Mouse (Mus musculus) spleen, postnatal 10 days (tissue): ENCODE data around the gene Fn3k.

Experiments
- DNase-seq, 2 experiments: peaks; one replicate each; pipeline ENCODE4 v3.0.0; 2021 to 2022; ENCODE audit warnings: low spot score in 2 of 2

The Fn3k gene

DNA sequence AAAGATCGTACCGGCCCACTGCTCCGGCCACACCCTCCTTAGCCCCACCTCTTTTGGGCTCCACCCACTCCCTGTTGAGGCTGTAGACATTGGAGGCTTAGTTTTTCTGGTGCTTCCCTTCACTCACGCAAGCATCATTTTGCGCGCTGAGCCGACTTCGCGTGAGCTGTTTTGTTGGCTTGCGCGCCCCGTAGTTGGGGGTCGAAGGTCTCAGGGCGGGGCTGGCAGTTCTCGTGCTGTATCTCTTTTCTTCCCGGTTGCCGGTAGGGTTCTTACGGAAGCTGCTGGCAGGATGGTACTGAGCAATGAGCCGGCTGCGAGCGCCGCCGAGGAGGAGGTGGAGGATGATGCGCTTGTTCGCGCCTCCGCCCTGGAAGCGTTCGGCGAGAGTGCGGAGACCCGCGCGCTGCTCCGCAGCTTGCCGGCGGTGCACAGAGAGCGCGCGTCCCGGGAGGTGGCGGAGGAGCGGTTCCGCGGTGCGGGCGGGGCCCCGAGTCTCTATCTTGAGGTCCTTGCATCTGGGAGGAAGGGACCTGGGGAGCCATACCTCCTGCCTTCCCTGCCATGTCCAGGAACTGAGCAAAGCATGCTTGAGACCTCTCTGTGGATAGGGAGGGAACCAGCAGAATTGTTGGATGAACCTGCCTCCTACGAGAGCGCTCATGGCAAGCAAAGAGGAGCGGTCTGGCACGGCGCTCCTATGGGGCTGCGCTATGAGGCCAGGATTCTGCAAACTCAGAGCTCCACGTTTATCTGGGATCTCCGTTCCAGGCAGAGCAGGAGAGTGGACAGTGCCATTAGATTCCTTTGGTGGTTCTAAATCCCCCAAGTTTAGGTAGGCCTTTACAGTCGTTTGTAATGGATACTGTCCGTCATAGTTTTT is 17.3 kb downstream of the Fn3k start, which contains the start of gene Tbcd:
Tbcd (plus strand) TSS at position 197 of the 883 bp plus-strand sequence.
- DNase-seq = peak; percentile 93 to 95

DNA sequence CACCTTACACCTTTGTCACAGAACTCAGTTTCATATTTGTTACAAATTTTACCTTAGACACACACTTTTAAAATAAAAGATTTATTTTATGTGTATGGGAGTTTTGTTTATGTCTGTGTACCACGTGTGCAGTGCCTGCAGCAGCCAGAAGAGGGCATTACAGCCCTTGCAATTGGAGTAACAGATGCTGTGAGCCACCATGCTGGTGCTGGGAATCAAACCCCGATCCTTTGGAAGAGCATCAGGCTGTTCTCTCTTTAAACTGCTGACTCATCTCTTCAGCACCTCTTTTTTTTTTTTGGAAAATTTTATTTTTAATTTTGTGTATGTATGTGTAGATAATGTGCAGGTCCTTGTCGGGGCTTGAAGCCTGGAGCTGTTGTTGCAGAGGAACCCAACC is 23.2 kb downstream of the Fn3k start:
- no peak for DNase-seq

GRCm38 (mm10) chr11:121467408-121467807 is 32.7 kb downstream of the Fn3k start:
- DNase-seq = no peak

DNA sequence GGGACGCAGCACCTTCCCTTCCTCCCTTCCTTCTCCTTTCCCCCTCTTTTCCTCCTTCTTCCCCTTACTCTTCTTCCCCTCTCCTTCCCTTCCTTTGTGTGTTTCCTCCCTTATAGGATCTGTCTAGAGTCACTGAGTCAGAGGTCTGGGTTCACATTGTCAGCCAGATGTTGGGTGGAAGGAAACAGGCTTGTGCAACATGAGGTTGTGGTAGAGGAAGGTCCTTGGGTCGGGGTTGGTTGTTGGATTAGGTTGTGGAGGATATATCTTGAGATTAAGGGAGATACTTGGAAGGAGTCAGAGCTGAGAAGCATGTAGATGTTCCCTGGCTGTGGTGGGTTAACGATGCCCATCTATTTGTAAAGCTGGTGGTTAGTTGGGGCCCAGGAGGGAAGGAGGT is 40.1 kb downstream of the Fn3k start:
- DNase-seq = no peak

GRCm38 (mm10) chr11:121475699-121476415 is 41.1 kb downstream of the Fn3k start:
- DNase-seq = peak; percentile 73 to 87

GRCm38 (mm10) chr11:121479476-121480203 is 44.9 kb downstream of the Fn3k start:
- DNase-seq = no peak

GRCm38 (mm10) chr11:121481129-121481528 is 46.4 kb downstream of the Fn3k start:
- DNase-seq = no peak

- DNase-seq = peak in 1 of 2 experiments; percentile 42
These were observed 51.2 kb downstream of the Fn3k start for GRCm38 (mm10) chr11:121485882-121486281.

DNA sequence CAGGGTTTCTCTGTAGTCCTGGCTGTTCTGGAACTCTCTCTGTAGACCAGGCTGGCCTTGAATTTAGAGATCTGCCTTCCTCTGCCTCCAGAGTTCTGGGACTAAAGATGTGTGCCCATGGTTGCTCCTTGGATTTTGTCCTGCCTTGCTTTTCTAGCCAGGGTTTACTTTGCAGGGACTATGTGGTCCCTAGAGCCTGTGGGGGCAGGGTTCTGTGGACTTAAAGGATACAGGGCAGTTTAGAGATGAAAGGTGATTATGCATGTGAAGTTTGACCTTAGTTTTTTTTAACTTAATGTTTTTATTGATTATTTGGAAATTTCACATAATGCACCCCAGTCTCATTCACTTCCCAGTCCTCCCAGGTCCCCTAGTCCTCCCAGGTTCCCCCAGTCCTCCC is 55.9 kb downstream of the Fn3k start:
- DNase-seq = no peak
